Mouse (Mus musculus) intestine, postnatal 0 days (tissue): ENCODE results near the gene Ola1. TPM values are rescaled to one million over a fixed set of nuclear protein-coding genes. Genes with fewer than 3 reads are reported as not detected.

ENCODE experiments used
- ATAC-seq: fragments of 200-750 bp; cut with Nextera tagmentation; 2 replicates; pipeline ENCODE4 v1.8.0; 2017; ENCODE audit warnings: mild to moderate bottlenecking, moderate TSS enrichment, moderate library complexity
- H3K27ac ChIP-seq: fragments of 300-500 bp; sonication (generic); 2 replicates; pipeline ENCODE4 v1.5.1; 2014; ENCODE audit warnings: mild to moderate bottlenecking, low read depth, low read length, moderate library complexity
- H3K27me3 ChIP-seq: fragments of 300-500 bp; sonication (generic); replicated peaks from 2 replicates; pipeline ENCODE4 v1.6.1; 2014; ENCODE audit warnings: low read length, mixed read lengths; ENCODE audit not compliant: control insufficient read depth, insufficient read depth
- H3K36me3 ChIP-seq: fragments of 300-500 bp; sonication (generic); 2 replicates; pipeline ENCODE4 v1.6.1; 2014; ENCODE audit warnings: mild to moderate bottlenecking, moderate library complexity; ENCODE audit not compliant: control insufficient read depth, insufficient read depth
- H3K4me1 ChIP-seq: fragments of 300-500 bp; sonication (generic); replicated peaks from 2 replicates; pipeline ENCODE4 v1.6.1; 2014; ENCODE audit warnings: antibody characterized with exemption, low read length, mixed read lengths; ENCODE audit not compliant: control insufficient read depth, insufficient read depth
- H3K4me2 ChIP-seq: fragments of 300-500 bp; sonication (generic); replicated peaks from 2 replicates; pipeline ENCODE4 v1.6.1; 2014; ENCODE audit warnings: low read depth, mild to moderate bottlenecking, moderate library complexity
- H3K4me3 ChIP-seq: fragments of 300-500 bp; sonication (generic); 2 replicates; pipeline ENCODE4 v1.5.1; 2014; ENCODE audit warnings: low read depth, low read length
- H3K9ac ChIP-seq: fragments of 300-500 bp; sonication (generic); 2 replicates; pipeline ENCODE4 v1.6.1; 2014; ENCODE audit warnings: mild to moderate bottlenecking, low read depth, low read length
- H3K9me3 ChIP-seq: fragments of 300-500 bp; sonication (generic); 2 replicates; pipeline ENCODE4 v1.6.1; 2016; ENCODE audit warnings: mixed run types; ENCODE audit not compliant: control insufficient read depth
- CTCF ChIP-seq: sonication (generic); IDR thresholded peaks from 2 replicates; pipeline ENCODE4 v1.5.1; 2016; ENCODE audit warnings: low read depth, mild to moderate bottlenecking, control low read depth, antibody characterized with exemption, moderate library complexity
- WGBS: fragments of 180-500 bp; shearing (Covaris S2); extraction: QIAGEN DNeasy Blood & Tissue Kit; methylation state at CpG from one replicate; pipeline ENCODE4 v1.1.7; 2014; 5-methylcytosine and 5-hydroxymethylcytosine counted together
- polyA plus RNA-seq: library from polyadenylated mRNA; unstranded; fragments of >200 nt; fragmentation: Nextera tagmentation; extraction: Ambion mirVana; gene quantifications from 2 replicates; pipeline ENCODE4 v1.2.1, GENCODE M21; 2015

Ola1 gene
- polyA plus RNA-seq, 1 experiment from 2014 or later: 42.3 TPM

DNA sequence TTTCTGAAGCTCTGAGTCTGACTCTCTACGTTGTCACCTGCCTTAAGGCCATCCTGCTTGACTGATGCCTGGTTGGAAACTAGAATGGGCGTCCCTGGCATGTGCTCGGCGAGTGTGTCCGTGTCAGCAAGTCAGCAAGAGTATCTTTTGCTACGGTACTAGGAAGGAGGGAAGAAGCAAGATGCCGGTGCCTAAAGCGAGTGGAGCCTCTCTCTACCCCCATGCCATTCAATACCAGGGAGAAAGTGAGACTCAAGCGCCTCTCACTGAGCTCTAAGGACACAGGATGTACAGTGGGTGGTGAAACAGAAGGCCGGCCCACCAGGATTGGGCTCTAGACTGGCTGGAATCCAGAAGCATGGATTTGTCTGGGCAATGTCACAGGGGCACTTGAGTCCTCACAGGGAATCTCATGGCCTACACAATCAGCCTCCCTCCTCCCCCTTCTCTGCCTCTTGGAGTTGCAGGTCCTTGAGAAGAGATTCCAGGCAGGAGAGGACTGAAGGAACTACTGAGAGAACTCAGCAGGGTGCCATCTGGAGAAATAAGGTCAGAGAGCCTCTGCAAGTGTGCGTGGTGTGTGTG is 46.0 kb upstream of the Ola1 start:
- Histone ChIP-seq H3K9ac (no peak overlapping the region), H3K4me1 (peaks cover 4% of the 10 kb centered on the region; the same call in 1 of the 2 replicates), H3K27me3 (peaks cover 69% of the 10 kb centered on the region), H3K9me3 (no peaks in the 10 kb centered on the region), H3K4me3 (peak overlapping the region; percentile 40; the same call in 1 of the 2 replicates), H3K27ac (no peak overlapping the region), H3K4me2 (peak overlapping the region; percentile 64; the same call in 1 of the 2 replicates), H3K36me3 (no peaks in the 10 kb centered on the region)
- no peak for ATAC-seq
- no peak for TF ChIP-seq CTCF
- WGBS: 10% methylated on average over 11 of the region's 11 CpGs

DNA sequence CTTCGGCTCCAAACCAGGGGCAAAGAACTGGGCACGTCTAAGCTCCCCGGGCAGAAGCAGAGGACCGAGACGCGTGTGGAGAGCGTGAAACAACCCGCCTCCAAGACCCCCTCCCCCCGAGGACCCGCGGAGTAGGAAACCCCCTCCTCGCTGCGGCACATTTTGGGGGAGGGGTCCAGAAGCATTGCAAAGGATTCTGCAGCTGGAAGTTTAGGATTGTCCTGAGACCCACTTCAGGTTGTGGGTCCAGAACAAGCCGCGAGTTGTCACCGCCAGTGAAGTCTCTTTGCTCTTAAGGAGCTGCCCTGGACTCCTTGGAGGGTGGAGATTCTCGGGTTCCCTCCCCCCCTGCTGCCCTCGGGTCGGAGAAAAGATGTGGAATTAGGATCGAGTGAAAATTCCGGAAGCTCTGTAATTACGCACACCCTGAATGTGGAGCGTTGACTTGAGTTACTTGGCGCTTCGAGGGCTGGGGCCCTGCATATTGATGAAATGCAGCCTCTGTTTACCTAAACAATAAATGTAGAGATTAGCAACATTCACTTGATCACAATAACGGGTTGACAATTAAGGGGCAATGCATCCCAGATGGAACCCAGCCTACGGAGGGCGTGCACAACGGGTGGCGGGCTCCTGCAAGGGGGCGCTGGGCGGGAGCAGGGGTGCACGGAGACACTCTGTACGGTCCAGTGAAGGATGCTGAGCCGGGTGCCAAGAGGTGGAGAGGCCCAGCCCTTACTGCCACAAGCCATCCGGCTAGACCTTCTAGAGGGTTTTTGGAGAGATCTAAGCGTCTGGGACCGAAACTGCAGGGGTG is 45.3 kb upstream of the Ola1 start:
- no peak overlapping the region for H3K27ac ChIP-seq
- H3K4me2 ChIP-seq: peak overlapping the region; percentile 64
- H3K36me3 ChIP-seq: no peaks in the 10 kb centered on the region
- WGBS: 2% methylated on average over 38 of the region's 38 CpGs
- no peaks in the 10 kb centered on the region for H3K9me3 ChIP-seq
- H3K4me1 ChIP-seq: peaks cover 4% of the 10 kb centered on the region; the same call in 1 of the 2 replicates
- TF ChIP-seq CTCF: no peak
- ATAC-seq: 0 out of 2 replicates have a peak, but pooled peaks have one; percentile 19
- H3K9ac ChIP-seq: no peak overlapping the region
- H3K27me3 ChIP-seq: peaks cover 64% of the 10 kb centered on the region
- peak overlapping the region; percentile 40 for H3K4me3 ChIP-seq

DNA sequence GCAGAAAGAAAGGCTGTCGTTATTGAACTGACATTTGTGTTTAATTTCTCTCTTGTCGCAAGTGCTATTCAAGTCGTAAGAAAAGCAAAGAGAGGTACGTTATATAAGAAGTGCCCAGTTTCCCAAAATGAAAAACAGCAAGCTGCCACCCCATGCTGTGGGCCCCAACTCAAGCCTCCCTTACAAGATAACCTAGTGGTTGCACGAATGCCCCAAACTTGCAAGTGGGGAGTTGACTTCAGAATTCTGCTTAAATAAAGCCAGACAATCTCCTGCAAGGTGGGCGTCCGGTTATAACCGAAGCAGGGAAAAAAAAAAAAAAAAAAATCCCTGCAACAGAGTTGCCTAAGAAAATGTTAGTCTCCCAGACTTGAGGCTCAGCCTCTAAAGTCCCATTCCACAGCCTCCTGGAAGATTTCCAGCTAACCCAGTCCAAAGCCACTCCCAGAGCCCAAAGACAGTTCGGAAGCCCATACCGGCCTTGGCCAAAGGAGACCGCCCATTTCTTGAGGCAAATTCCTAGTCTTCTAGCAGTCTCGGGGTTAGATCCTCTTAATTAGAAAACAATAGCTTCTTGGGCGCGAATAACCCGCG is 44.5 kb upstream of the Ola1 start:
- no peak overlapping the region for H3K27ac ChIP-seq
- no peak for ATAC-seq
- H3K27me3 ChIP-seq: peaks cover 58% of the 10 kb centered on the region
- H3K36me3 ChIP-seq: no peaks in the 10 kb centered on the region
- H3K9me3 ChIP-seq: no peaks in the 10 kb centered on the region
- 13% methylated on average over 16 of the region's 16 CpGs for WGBS
- TF ChIP-seq CTCF: no peak
- H3K4me2 ChIP-seq: peak overlapping the region; percentile 64
- peaks cover 4% of the 10 kb centered on the region; the same call in 1 of the 2 replicates for H3K4me1 ChIP-seq
- H3K9ac ChIP-seq: no peak overlapping the region
- peak overlapping the region; percentile 40 for H3K4me3 ChIP-seq

DNA sequence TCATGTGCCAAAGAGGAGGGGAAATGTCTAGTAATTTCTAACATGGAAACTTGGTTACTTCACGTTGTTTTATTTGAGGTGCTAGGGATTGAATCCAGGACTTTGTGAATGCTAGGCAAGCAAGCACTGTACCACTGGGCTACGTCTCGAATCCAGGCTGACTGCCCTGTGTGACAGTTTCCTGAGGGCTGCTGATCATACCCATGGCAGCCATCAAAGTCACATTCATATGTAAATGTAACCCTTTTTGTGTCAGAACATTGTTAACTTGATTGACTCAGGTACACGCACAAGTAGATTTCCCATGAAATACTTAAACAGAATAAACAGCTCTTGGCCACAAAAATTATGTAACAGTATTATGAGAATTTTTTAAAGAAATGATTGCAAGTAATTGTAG is 30.0 kb upstream of the Ola1 start:
- Histone ChIP-seq H3K27ac (no peak overlapping the region), H3K4me2 (no peak overlapping the region), H3K27me3 (no peaks in the 10 kb centered on the region), H3K9me3 (no peaks in the 10 kb centered on the region), H3K4me3 (no peak overlapping the region), H3K4me1 (no peaks in the 10 kb centered on the region), H3K36me3 (no peaks in the 10 kb centered on the region), H3K9ac (no peak overlapping the region)
- ATAC-seq: no peak
- TF ChIP-seq CTCF: no peak
- WGBS: 84% methylated on average over 4 of the region's 4 CpGs

DNA sequence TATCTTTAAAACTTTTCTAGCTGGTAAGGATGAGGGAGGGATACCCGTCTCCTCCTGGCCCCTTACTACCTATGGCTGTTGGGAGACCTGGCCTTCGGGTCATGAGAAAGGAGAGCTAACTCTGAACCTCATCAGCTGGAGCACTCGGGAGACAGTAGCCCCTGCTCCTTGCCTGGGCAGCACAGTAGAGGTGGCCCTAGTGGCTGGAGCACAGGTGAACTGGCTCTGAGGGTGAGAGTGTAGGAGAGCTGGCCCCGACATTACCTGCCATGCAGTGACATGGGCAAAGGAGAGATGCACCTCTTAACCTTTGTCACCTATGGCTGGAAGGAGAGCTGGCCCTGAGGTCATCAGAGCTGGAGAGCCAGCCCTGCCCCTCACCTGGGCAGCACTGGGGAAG is 22.6 kb upstream of the Ola1 start:
- H3K9ac ChIP-seq: no peak overlapping the region
- H3K27ac ChIP-seq: no peak overlapping the region
- no peak for TF ChIP-seq CTCF
- no peak overlapping the region for H3K4me3 ChIP-seq
- H3K9me3 ChIP-seq: no peaks in the 10 kb centered on the region
- ATAC-seq: no peak
- H3K27me3 ChIP-seq: no peaks in the 10 kb centered on the region
- no peaks in the 10 kb centered on the region for H3K36me3 ChIP-seq
- 72% methylated on average over 4 of the region's 4 CpGs for WGBS
- H3K4me2 ChIP-seq: no peak overlapping the region
- H3K4me1 ChIP-seq: no peaks in the 10 kb centered on the region

DNA sequence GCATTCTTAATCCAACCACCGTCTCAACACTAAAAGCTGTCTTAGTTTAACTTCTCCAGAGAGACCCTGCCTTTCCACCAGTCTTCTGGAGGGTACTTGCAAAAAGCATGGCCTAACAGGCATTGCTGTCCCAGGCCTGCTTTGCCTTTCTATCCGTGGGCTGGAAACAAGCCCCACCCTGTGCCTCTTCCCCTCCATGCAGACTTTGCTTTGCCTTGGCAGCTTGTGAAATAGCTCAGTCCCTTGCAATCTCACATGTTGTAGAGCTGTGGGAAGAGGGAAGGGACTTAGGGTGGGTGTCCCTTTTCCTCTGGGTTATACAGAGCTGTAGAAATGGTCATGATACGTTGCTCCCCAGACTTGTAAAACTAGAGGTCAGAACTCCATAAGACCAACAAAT is 12.4 kb upstream of the Ola1 start:
- Histone ChIP-seq H3K4me3 (no peak overlapping the region), H3K4me2 (no peak overlapping the region), H3K9ac (no peak overlapping the region), H3K4me1 (peaks cover 2% of the 10 kb centered on the region; the same call in 1 of the 2 replicates), H3K9me3 (no peaks in the 10 kb centered on the region), H3K36me3 (no peaks in the 10 kb centered on the region), H3K27ac (no peak overlapping the region), H3K27me3 (no peaks in the 10 kb centered on the region)
- no peak for ATAC-seq
- 43% methylated on average over 3 of the region's 3 CpGs for WGBS
- TF ChIP-seq CTCF: no peak
